Mouse (Mus musculus) bone marrow, adult 2 months (tissue): Measurements from ENCODE around the gene Dok1.

Experiments
- CTCF ChIP-seq: fragments of 200-500 bp; IDR thresholded peaks from 2 replicates; pipeline ENCODE4 v1.5.1; 2011; ENCODE audit warnings: low read length, control low read depth; ENCODE audit not compliant: control insufficient read depth, insufficient read depth
- POLR2A ChIP-seq: fragments of 200-500 bp; IDR thresholded peaks from 2 replicates; pipeline ENCODE4 v1.6.1; 2011; ENCODE audit warnings: low read depth, mild to moderate bottlenecking, control low read depth, low read length, borderline replicate concordance; ENCODE audit not compliant: control insufficient read depth

DNA sequence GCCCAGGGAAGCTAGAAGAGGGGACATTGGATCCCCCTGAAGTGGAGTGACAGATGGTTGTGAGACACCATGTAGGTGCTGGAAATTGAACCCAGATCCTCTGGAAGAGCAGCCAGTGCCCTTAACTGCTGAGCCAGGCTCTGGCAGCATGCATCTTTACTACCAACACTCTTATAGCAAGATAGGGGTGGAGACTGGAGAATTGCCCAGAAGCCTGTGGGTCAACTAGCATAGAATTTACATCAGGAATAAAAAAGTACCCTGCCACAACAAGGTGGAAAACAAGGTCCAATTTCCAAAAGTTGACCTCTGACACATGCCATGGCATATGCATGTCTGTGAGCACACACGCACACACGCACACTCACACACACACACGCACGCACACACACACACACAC, 8.1 kb downstream of the Dok1 start:
- no peak for TF ChIP-seq POLR2A
- no peak for TF ChIP-seq CTCF
